Mouse (Mus musculus) limb, embryonic 14.5 days (tissue): ENCODE data around the gene Cipc. TPM values are rescaled to one million over a fixed set of nuclear protein-coding genes. Genes with fewer than 3 reads are reported as not detected.

ENCODE experiments used
- ATAC-seq: fragments of 200-750 bp; cut with Nextera tagmentation; 2 replicates; pipeline ENCODE4 v1.8.0; 2017; ENCODE audit warnings: low read depth, moderate number of reproducible peaks, moderate TSS enrichment; ENCODE audit not compliant: low FRiP score
- DNase-seq: peaks from one replicate; pipeline ENCODE4 v3.0.0-alpha.2; 2015; ENCODE audit warnings: low spot score
- H3K27ac ChIP-seq: fragments of 300-500 bp; sonication (generic); replicated peaks from 2 replicates; pipeline ENCODE4 v1.5.1; 2014; ENCODE audit warnings: low read depth, mild to moderate bottlenecking, low read length, moderate library complexity, mixed read lengths
- H3K27me3 ChIP-seq: fragments of 300-500 bp; sonication (generic); 2 replicates; pipeline ENCODE4 v1.6.1; 2014; ENCODE audit warnings: low read length, mixed read lengths; ENCODE audit not compliant: control insufficient read depth, insufficient read depth
- H3K36me3 ChIP-seq: fragments of 300-500 bp; sonication (generic); 2 replicates; pipeline ENCODE4 v1.6.1; 2014; ENCODE audit warnings: mild to moderate bottlenecking, low read length, moderate library complexity, mixed read lengths; ENCODE audit not compliant: control insufficient read depth, insufficient read depth
- H3K4me1 ChIP-seq: fragments of 300-500 bp; sonication (generic); 2 replicates; pipeline ENCODE4 v1.6.1; 2014; ENCODE audit warnings: antibody characterized with exemption, low read length, mixed read lengths; ENCODE audit not compliant: control insufficient read depth, insufficient read depth
- H3K4me2 ChIP-seq: fragments of 300-500 bp; sonication (generic); replicated peaks from 2 replicates; pipeline ENCODE4 v1.6.1; 2014; ENCODE audit warnings: low read depth, mild to moderate bottlenecking, low read length, moderate library complexity; ENCODE audit not compliant: severe bottlenecking
- H3K4me3 ChIP-seq: fragments of 300-500 bp; sonication (generic); replicated peaks from 2 replicates; pipeline ENCODE4 v1.5.1; 2014; ENCODE audit warnings: low read length
- H3K9ac ChIP-seq: fragments of 300-500 bp; sonication (generic); 2 replicates; pipeline ENCODE4 v1.6.1; 2014; ENCODE audit warnings: mild to moderate bottlenecking, low read depth, low read length, moderate library complexity; ENCODE audit not compliant: severe bottlenecking
- H3K9me3 ChIP-seq: fragments of 300-500 bp; sonication (generic); 2 replicates; pipeline ENCODE4 v1.6.1; 2016; ENCODE audit warnings: low read length; ENCODE audit not compliant: control insufficient read depth
- POLR2A ChIP-seq: fragments of 200-500 bp; IDR thresholded peaks from 2 replicates; pipeline ENCODE4 v1.8.0; 2012; ENCODE audit warnings: inconsistent platforms, mild to moderate bottlenecking, moderate library complexity, borderline replicate concordance; ENCODE audit not compliant: insufficient read depth, insufficient read length; ENCODE audit errors: extremely low read depth
- WGBS: fragments of 180-500 bp; shearing (Covaris S2); extraction: QIAGEN DNeasy Blood & Tissue Kit; methylation state at CpG from one replicate; pipeline ENCODE4 v1.1.7; 2014; 5-methylcytosine and 5-hydroxymethylcytosine counted together
- polyA plus RNA-seq, 2 experiments: library from polyadenylated mRNA; depleted of rRNA in 1 of 2; stranded (reverse) in 1 of 2; unstranded in 1 of 2; fragments of >200 nt; fragmentation: Nextera tagmentation in 1 of 2; extraction: Ambion mirVana in 1 of 2; gene quantifications; 2 replicates each; pipeline versions ENCODE4 v1.2.1 to v1.2.3; 2012 to 2014

Cipc gene
- polyA plus RNA-seq, 2 experiments = 20.0 to 31.3 TPM

DNA sequence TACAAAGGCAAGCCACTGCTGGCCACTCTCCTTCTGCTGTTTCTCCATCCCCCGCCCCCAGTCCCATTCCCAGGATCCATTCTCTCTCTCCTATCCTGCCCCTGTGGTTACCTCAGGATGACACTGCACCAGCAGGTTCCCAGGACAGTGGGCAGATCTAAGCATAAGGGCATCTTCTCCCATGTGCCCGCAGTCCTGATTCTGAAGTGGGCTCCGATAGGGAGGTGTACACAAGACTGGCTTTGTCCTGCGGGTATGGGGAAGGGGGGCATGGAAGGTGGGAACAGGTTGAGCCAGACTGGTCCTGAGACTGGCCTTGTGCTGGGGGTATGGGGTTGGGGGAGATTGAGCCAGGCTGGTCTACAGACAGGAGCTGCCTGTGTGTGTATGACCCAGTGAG, 57.8 kb downstream of the Cipc start:
- H3K9ac ChIP-seq = no peak overlapping the region
- no peak overlapping the region for H3K4me3 ChIP-seq
- no peaks in the 10 kb centered on the region for H3K36me3 ChIP-seq
- no peak for TF ChIP-seq POLR2A
- H3K9me3 ChIP-seq = no peaks in the 10 kb centered on the region
- no peak for DNase-seq
- no peak for ATAC-seq
- no peak overlapping the region for H3K27ac ChIP-seq
- no peak overlapping the region for H3K4me2 ChIP-seq
- H3K27me3 ChIP-seq = no peaks in the 10 kb centered on the region
- 92% methylated on average over 4 of the region's 4 CpGs for WGBS
- H3K4me1 ChIP-seq = no peaks in the 10 kb centered on the region

Other genes starting within 250 kb of the Cipc start
- 14.2 and 17.1 TPM in 2 replicates for gene Angel1, start 220.6 kb upstream of the Cipc start, polyA plus RNA-seq (2012; rRNA removed)
- 10.8 and 12.6 TPM in 2 replicates for gene Angel1, start 220.6 kb upstream of the Cipc start, polyA plus RNA-seq (2014; fragmentation: Nextera tagmentation; extraction: Ambion mirVana)
- not detected in 2 replicates for gene Lrrc74a, start 212.7 kb upstream of the Cipc start, polyA plus RNA-seq (2012; rRNA removed)
- gene Lrrc74a, start 212.7 kb upstream of the Cipc start, polyA plus RNA-seq (2014; fragmentation: Nextera tagmentation; extraction: Ambion mirVana) = not detected in 2 replicates
- gene Irf2bpl, start 62.2 kb upstream of the Cipc start, polyA plus RNA-seq (2012; rRNA removed) = 37.1 and 50.8 TPM in 2 replicates
- 33.9 and 37.0 TPM in 2 replicates for gene Irf2bpl, start 62.2 kb upstream of the Cipc start, polyA plus RNA-seq (2014; fragmentation: Nextera tagmentation; extraction: Ambion mirVana)
- gene Zdhhc22, start 43.4 kb downstream of the Cipc start, polyA plus RNA-seq (2012; rRNA removed) = not detected in 2 replicates
- gene Zdhhc22, start 43.4 kb downstream of the Cipc start, polyA plus RNA-seq (2014; fragmentation: Nextera tagmentation; extraction: Ambion mirVana) = 0.06 and 0.10 TPM in 2 replicates
- 0.01 and 0.10 TPM in 2 replicates for gene Tmem63c, start 74.3 kb downstream of the Cipc start, polyA plus RNA-seq (2012; rRNA removed)
- not detected in 2 replicates for gene Tmem63c, start 74.3 kb downstream of the Cipc start, polyA plus RNA-seq (2014; fragmentation: Nextera tagmentation; extraction: Ambion mirVana)
- gene Ngb, start 155.5 kb downstream of the Cipc start, polyA plus RNA-seq (2012; rRNA removed) = 0.45 and 0.51 TPM in 2 replicates
- gene Ngb, start 155.5 kb downstream of the Cipc start, polyA plus RNA-seq (2014; fragmentation: Nextera tagmentation; extraction: Ambion mirVana) = 0.19 and 0.48 TPM in 2 replicates
- gene Gstz1, start 200.1 kb downstream of the Cipc start, polyA plus RNA-seq (2012; rRNA removed) = 67.7 and 75.2 TPM in 2 replicates
- gene Gstz1, start 200.1 kb downstream of the Cipc start, polyA plus RNA-seq (2014; fragmentation: Nextera tagmentation; extraction: Ambion mirVana) = 37.5 and 42.4 TPM in 2 replicates
- gene Pomt2, start 200.9 kb downstream of the Cipc start, polyA plus RNA-seq (2012; rRNA removed) = 20.6 and 26.3 TPM in 2 replicates
- 16.8 and 18.4 TPM in 2 replicates for gene Pomt2, start 200.9 kb downstream of the Cipc start, polyA plus RNA-seq (2014; fragmentation: Nextera tagmentation; extraction: Ambion mirVana)